Mouse (Mus musculus) E14TG2a.4 (cell line): ENCODE data around the gene Clasp1.

ENCODE experiments used
- H3K27me3 ChIP-seq: 2 replicates; pipeline ENCODE4 v1.6.1; 2014; ENCODE audit warnings: low read length, control low read depth; ENCODE audit not compliant: insufficient read depth
- H3K36me3 ChIP-seq: 2 replicates; pipeline ENCODE4 v1.6.1; 2014; ENCODE audit warnings: low read length, control low read depth; ENCODE audit not compliant: insufficient read depth
- H3K4me1 ChIP-seq: replicated peaks from 2 replicates; pipeline ENCODE4 v1.6.1; 2014; ENCODE audit warnings: low read depth, low read length, control low read depth
- H3K4me3 ChIP-seq: replicated peaks from 2 replicates; pipeline ENCODE4 v1.5.1; 2014; ENCODE audit warnings: mild to moderate bottlenecking, low read length
- H3K9me3 ChIP-seq: 2 replicates; pipeline ENCODE4 v1.6.1; 2014; ENCODE audit warnings: low read length, control low read depth
- CTCF ChIP-seq: conservative IDR thresholded peaks from 2 replicates; pipeline ENCODE4 v1.5.1; 2014; ENCODE audit warnings: low read length
- NANOG ChIP-seq: IDR thresholded peaks from 2 replicates; pipeline ENCODE4 v1.6.1; 2014; ENCODE audit warnings: borderline replicate concordance, low read length, mixed read lengths
- POU5F1 ChIP-seq: IDR thresholded peaks from 2 replicates; pipeline ENCODE4 v1.6.1; 2014; ENCODE audit warnings: low read length, borderline replicate concordance

The Clasp1 gene

DNA sequence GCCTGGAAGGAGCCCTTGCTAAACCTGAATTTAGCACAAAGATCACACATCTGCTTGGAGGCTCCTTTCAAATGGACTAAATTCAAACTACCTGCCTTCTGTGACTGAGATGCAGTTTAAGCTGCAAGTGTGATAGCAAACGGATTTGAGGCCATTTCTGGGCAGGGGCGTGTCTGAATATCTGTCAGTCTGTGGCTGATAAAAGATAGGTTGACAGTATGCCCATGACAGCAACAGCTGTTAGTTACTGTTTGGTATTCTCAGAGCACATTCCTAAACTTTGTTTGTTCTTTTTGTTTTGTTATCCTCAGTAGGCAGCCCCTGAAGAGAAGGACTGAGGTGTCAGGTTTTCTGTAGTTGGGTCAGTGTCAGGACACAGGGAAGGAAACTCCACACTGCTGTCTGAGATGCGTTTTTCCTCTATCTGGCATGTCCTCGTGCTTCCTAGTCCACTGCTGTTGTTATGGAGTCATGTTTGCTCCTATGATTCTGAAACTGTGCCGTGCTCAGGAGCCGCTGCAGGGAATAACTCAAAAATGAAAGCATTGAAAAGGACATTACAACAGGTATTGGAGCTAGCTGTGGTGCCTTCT lies 94.7 kb downstream of the Clasp1 start:
- H3K4me3 ChIP-seq = no peak overlapping the region
- TF ChIP-seq NANOG = no peak
- TF ChIP-seq POU5F1 = no peak
- TF ChIP-seq CTCF = no peak
- peaks cover 22% of the 10 kb centered on the region; the same call in 1 of the 2 replicates for H3K4me1 ChIP-seq
- peaks cover 18% of the 10 kb centered on the region; the same call in 1 of the 2 replicates for H3K36me3 ChIP-seq
- H3K9me3 ChIP-seq = no peaks in the 10 kb centered on the region
- H3K27me3 ChIP-seq = no peaks in the 10 kb centered on the region

DNA sequence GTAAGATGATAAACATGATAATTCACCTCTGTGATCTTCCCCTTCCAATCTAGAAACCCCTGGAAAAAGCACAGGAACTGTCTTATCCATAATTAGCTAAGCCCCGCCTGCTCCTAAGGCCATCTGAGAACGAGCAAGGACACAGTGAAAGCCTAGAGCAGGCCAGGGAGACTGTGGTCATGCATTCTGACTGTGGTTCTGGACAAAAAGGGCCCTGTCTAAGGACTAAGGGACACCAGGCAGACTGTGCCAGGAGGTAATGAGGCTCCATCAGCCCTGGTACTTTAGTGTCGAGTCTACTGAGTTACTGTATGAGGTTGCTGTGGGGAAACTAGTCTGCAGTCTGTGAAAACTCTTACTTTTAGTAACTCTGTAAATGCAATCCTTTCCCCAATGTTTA lies 96.7 kb downstream of the Clasp1 start:
- no peaks in the 10 kb centered on the region for H3K27me3 ChIP-seq
- H3K9me3 ChIP-seq = no peaks in the 10 kb centered on the region
- TF ChIP-seq POU5F1 = no peak
- no peak for TF ChIP-seq NANOG
- TF ChIP-seq CTCF = no peak
- H3K4me3 ChIP-seq = no peak overlapping the region
- peaks cover 22% of the 10 kb centered on the region; the same call in 1 of the 2 replicates for H3K4me1 ChIP-seq
- peaks cover 9% of the 10 kb centered on the region; the same call in 1 of the 2 replicates for H3K36me3 ChIP-seq

DNA sequence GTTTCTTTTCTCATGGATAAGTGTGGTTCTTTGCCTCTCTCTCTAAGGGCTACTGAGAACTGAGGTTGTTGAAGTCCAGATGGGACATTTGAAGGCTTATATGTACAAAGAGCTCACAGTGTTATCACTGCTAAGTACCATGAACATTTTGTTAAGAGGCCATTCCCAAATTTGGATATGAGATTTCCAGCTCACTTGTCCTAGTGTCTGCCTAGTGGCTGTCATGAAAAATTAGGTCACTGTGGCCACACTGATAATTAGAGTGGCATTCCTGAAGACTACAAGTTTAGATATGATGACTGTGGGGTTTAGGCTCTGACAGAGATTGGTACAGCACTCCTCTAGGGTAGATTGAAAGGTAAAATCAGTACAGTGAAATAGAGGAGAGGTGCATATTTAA lies 97.2 kb downstream of the Clasp1 start:
- Histone ChIP-seq H3K36me3 (peaks cover 9% of the 10 kb centered on the region; the same call in 1 of the 2 replicates), H3K9me3 (no peaks in the 10 kb centered on the region), H3K27me3 (no peaks in the 10 kb centered on the region), H3K4me1 (peaks cover 22% of the 10 kb centered on the region; the same call in 1 of the 2 replicates), H3K4me3 (no peak overlapping the region)
- TF ChIP-seq CTCF = no peak
- no peak for TF ChIP-seq POU5F1
- TF ChIP-seq NANOG = no peak

DNA sequence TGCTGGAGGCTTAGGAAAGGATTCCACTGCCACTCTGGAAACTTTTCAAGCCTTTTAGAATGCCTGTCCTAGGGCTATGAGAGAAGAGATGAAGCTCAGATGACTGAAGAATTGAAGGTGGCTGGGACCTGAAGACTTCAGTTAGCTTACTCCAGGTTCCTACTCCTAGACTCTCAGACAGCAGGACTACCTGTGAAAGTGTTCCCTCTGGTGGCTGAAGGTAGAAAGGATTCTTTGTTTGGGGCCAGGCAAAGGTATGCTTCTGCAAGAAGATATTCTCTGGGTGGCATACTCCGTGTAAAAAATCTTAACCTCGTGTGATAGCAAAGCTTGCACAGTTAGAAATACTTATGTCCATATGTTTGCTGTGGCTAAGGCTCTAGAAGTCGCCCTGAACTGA lies 104.0 kb downstream of the Clasp1 start:
- no peaks in the 10 kb centered on the region for H3K27me3 ChIP-seq
- H3K4me1 ChIP-seq = no peaks in the 10 kb centered on the region
- H3K9me3 ChIP-seq = no peaks in the 10 kb centered on the region
- TF ChIP-seq CTCF = peak; percentile 39
- TF ChIP-seq POU5F1 = no peak
- peaks cover 5% of the 10 kb centered on the region for H3K36me3 ChIP-seq
- H3K4me3 ChIP-seq = no peak overlapping the region

DNA sequence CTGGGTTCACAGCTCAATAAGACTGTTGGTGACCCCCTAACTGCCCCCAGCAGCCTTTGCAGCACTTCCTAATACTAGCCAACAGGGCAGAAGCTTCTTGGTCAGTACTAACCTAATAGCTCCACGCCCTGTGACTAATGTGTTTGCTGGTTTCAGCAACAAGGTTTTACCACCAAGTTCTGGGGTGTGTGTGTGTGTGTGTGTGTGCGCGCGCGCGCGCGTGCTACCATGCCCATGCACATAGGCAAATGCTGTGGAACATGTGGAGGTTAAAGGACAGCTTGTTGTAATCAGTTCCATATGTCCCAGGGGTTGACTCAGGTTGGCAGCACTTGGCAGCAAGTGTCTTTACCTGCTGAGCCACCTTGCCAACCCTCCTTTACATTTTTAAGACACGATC lies 105.7 kb downstream of the Clasp1 start:
- Histone ChIP-seq H3K4me1 (no peaks in the 10 kb centered on the region), H3K4me3 (no peak overlapping the region), H3K36me3 (peaks cover 18% of the 10 kb centered on the region), H3K27me3 (no peaks in the 10 kb centered on the region), H3K9me3 (no peaks in the 10 kb centered on the region)
- TF ChIP-seq NANOG = no peak
- TF ChIP-seq CTCF = no peak
- no peak for TF ChIP-seq POU5F1

DNA sequence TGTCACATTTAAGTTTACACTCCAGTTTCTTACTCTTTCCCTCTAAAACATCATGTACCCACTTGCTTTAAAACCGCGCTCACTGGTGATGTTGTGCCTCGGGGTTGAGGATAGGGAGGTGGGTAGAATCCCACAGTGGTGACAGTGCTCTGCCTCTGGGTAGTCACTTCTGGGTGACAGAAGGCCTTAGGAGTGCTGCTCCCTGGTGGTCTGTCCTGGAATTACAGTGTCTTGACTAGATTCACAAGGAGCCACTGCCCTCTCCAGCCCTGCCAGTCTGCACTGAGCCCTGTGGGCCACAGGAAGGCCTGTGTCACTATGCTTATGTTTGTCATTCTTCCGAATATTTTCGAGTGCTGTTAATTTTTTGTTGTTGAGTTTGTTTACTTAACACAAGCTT lies 109.5 kb downstream of the Clasp1 start:
- TF ChIP-seq POU5F1 (no peak), CTCF (peak; percentile 89)
- no peaks in the 10 kb centered on the region for H3K27me3 ChIP-seq
- H3K9me3 ChIP-seq = no peaks in the 10 kb centered on the region
- H3K4me3 ChIP-seq = no peak overlapping the region
- H3K36me3 ChIP-seq = peaks cover 55% of the 10 kb centered on the region
- H3K4me1 ChIP-seq = no peaks in the 10 kb centered on the region

- Histone ChIP-seq H3K4me3 (no peak overlapping the region), H3K4me1 (no peaks in the 10 kb centered on the region), H3K36me3 (peaks cover 73% of the 10 kb centered on the region), H3K27me3 (no peaks in the 10 kb centered on the region), H3K9me3 (no peaks in the 10 kb centered on the region)
- TF ChIP-seq CTCF (no peak), POU5F1 (no peak), NANOG (no peak)
Measured at GRCm38 (mm10) chr1:118500606-118501005, 111.7 kb downstream of the Clasp1 start.

DNA sequence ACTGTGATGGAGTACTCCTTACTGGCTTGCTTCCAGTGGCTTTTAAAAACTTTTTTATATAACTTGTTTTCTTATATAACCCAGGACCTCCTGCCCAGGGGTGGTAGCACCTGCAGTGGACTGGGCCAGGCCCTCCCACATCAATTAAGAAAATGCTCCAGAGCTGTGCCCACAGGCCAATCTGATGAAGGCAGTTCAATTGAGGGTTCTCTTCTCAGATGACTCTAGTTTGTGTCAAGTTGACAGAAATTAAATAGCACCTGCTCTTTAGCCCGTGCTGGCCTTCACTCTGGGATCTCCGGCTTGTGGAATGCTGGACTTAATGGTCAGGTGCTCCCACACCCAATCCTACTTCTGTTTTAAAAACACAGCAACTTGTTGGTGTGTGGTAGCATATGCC lies 112.8 kb downstream of the Clasp1 start:
- H3K4me1 ChIP-seq = no peaks in the 10 kb centered on the region
- no peak overlapping the region for H3K4me3 ChIP-seq
- H3K9me3 ChIP-seq = no peaks in the 10 kb centered on the region
- no peaks in the 10 kb centered on the region for H3K27me3 ChIP-seq
- TF ChIP-seq NANOG (no peak), CTCF (no peak), POU5F1 (no peak)
- H3K36me3 ChIP-seq = peaks cover 84% of the 10 kb centered on the region

DNA sequence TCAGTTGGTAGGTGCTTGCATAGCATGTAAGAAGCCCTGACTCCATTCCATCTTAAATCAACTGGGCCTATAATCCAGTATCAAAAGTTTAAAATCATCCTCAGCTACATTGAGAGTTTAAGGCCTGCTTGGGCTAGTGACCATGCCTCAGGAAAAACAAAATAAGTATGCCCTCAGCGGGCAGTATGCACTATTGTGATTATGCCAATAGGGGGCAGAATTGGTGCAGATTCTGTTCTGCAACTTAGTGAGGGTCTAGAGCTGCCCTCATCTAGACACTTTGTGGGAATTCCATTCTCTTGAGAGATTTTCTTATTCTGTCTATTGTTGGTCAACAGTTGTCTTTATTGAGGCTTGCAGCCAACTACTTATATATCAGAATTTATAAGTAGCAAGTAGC lies 116.9 kb downstream of the Clasp1 start:
- Histone ChIP-seq H3K9me3 (no peaks in the 10 kb centered on the region), H3K36me3 (peaks cover 95% of the 10 kb centered on the region), H3K4me1 (no peaks in the 10 kb centered on the region), H3K27me3 (no peaks in the 10 kb centered on the region), H3K4me3 (no peak overlapping the region)
- TF ChIP-seq CTCF (peak; percentile 71), POU5F1 (no peak)
